Mouse (Mus musculus): Measurements from ENCODE around the gene U2af1l4.

U2af1l4 gene

DNA sequence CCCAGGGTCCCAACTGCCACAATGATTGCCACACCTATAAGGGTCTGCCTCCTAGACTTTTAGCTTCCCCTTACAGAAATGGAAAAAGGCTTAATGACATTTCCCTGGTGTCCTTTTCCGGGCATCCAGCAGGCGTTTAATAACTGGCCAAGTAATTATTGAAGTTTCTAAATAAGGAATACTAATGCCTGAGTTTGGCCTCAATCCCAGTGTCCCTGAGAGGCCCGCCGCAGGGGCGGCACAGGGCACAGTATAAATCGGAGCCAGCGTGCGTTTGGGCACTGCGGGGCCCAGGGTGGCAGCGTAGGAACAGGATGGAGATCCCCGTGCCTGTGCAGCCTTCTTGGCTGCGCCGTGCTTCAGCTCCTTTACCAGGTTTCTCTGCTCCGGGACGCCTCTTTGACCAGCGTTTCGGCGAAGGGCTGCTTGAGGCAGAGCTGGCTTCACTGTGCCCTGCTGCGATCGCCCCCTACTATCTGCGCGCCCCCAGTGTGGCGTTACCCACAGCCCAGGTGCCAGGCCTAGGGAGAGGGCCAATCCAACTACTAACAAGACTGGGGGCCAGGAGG is 10.0 kb upstream of the U2af1l4 start:
- DNase-seq = peak; percentile 84

DNA sequence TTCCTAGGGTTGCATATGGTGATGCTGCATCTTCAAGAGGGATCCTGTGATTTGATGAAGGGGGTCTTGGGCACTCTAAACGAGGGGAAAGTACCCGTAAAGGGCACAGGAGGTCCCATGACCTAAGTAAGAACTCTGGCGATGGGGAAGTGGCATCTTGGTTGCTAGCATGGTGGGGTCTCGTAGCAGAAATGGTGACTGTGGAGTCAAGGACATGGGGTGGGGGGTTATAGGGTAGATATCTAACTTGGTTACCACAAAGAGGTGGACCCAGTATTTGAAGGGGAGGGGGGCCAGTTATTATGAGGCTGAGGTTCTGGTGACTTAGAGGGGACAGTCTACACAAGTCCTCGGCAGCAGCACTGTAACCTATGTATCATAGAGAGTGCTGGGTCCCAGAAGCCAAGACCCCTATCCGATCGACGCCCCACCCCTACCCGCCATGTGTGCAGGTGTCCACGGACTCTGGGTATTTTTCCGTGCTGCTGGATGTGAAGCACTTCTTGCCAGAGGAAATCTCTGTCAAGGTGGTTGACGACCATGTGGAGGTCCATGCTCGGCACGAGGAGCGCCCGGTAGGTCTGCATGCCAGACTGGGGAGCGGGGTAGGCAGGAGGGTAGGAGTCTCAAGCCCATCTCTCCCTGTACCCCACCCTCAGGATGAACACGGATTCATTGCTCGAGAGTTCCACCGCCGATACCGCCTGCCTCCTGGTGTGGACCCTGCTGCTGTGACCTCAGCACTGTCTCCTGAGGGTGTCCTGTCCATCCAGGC is 9.1 kb upstream of the U2af1l4 start:
- DNase-seq = peak; percentile 67

DNA sequence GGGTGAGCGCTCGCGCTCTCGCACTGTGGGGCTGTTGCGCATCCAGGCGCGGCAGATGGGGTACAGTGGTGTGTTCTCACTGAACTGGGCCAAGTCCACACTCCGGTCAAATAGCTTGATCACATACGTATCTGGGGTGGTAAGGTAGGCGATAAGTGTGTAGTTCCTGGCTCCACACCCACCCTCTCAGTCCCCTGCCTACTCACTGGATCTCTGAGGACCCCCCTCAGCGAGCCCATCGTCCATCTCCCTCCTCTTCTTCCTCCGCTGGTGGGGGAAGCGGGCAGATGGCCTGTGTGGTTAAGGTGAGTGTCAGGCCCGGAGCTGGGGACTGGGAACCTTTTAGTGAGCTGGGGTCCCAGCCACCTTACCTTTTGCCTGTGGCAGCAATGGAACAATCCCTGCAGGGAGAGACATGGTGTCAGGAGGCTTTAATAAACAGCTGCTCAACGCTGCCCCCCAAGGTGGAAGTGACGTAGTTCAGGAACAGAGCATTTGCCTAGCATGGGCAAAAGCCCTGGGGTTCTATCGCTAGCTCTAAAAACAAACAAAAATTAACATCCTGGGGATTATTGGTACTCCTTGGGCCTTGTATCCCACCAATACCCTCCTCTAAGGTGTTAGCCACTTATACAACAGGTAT is 6.1 kb upstream of the U2af1l4 start:
- no peak for DNase-seq

DNA sequence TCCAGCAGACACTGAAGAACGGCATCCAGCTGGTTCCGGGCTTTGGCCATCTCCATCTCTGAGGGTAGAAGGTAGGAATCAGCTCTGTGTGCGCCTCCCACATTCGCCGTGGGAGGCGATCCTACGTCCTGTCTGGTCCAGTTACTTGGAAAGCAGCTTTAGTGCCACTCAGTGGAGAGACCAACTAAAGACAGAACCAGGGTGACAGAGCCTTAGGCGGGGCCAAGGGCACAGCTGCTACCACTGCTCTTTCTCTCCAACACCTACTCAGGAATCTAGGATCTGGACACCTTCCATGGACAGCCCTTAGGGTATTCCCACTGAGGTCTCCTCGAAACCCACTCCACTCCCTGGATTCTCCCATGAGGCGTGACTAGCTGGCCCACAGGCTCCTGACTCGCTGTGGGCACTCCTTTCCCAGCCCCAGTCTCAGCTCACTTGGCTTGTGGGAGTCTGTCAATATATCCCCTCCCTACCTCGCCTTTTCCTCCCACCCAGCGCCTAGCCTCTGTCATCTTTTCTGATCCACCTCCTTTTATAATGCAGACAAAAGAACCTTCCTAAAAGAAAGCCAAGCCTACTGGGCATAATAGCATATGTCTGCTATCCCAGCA is 5.1 kb upstream of the U2af1l4 start:
- peak; percentile 45 for DNase-seq

DNA sequence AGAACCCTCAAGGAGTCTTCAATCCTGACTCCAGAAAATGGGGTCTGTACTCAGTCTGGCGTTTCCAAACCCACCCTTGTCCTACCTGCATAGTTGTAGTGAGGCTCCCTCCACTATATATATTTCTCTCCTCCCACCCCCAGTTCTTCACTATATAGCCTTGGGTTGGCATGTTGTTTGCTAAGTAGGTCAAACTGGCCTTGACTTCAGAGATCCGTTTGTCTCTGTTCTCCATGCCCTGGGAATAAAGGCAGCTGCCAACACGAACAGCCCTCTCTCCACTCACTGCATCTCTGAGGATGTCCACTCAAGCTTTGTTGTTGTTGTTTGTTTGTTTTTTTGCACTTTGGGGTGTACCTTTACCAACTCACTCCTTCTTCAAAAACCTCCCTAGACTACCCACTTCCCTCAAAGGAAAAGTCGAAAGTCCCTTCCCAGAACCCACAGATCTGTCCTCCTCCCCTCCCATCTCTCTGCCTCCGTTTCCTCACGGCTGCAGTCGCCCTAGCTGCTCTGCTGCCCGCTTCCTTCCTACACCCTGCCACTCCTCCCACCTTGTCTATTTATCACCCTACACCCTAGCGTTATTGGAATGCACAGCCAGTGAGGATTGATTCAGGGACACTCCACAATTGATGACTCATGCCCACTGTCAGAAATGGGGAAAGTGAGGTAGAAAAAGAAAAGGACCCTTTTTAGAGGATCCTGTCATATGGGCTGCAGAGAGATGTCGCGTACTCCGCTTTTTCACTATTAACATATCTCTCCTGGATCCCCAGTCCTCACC is 4.3 kb upstream of the U2af1l4 start:
- peak; percentile 54 for DNase-seq

DNA sequence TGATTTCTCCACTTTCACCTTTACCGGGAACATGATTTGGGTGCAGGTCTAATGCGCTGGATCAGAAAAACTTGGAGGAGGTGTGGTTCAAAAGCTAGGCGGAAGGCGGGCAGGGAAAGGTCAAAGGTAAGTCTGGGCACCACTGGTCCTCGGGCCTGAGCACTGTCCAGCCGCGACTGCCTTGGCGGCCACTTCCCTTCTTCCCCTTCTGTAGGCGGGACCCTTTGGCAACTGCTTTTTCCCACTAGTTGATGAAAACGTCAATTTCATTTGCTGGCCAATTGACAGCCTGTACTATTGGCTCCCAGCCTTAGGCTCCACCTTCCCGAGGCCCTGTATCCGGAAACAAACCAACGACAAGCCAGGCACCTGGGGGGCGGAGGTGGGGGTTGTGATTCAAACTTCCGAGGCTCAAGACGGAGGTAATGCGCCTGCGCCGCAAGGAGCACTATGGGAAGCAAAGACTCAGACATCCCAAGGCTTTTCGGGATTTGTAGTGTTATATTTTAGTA is 3.6 kb upstream of the U2af1l4 start, which contains the start of gene Lin37:
Gene Lin37 (minus strand): TSS at position 396 of the 512 bp plus-strand sequence.
- DNase-seq = peak; percentile 100

DNA sequence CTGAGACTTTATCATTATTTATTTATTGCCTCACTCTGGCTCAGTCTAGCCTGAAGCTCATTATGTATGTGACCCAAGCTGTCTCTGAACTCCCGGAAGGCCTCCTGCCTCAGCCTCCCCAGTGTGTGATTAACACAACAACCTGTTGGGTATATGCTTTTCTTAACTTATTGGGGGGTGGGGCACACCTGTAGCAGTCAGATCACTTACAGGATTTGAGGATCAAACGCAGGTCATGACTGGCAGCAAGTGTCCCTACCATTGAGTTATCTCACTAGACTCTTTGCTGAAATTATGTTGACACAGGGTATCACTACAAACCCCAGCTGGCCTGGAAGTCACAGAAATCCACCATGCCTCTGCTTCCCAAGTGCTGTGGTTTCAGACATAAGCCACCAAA is 2.8 kb upstream of the U2af1l4 start:
- DNase-seq = peak; percentile 61

DNA sequence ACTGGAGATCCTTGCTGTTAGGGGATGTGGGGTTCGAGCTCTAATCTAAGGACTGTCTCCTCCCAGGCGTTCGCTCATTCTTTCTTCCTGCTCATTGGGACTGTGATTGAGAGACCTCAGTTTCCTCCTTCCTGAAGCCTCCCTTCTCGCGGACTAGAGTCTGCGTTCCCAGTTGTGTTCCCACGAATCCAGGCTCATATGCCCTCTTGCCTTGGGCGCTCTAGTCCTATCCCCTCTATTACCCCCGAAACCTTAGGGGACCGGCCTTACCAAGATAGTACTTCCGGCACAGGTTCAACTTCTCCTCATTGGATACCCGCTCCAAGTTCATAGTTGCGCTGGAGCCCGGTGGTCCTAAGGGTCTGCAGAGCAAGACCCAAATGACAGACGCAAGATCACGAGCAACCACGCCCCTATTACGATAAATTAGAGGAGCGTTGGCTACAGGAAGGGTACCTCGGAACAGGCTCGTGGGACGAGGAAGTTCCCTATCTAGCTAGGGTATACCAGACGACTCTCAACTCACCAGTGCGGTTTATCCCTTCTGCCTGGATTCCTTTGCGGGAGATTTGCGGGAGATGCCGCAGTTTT is 480 bp upstream of the U2af1l4 start:
- no peak for DNase-seq

DNA sequence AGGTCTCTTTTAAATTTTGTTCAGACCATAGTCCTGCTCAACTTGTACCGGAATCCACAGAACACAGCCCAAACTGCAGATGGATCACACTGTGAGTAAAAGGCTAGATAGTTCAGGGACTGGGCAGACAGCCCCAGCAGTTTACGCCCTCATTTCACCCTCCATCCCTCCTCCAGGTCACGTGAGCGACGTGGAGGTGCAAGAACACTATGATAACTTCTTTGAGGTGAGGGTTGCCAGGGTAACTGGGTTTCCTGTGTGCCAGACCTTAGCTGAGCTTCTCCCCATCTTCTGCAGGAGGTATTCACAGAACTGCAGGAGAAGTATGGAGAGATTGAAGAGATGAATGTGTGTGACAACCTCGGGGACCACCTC is 792 bp downstream of the U2af1l4 start:
- DNase-seq = no peak

DNA sequence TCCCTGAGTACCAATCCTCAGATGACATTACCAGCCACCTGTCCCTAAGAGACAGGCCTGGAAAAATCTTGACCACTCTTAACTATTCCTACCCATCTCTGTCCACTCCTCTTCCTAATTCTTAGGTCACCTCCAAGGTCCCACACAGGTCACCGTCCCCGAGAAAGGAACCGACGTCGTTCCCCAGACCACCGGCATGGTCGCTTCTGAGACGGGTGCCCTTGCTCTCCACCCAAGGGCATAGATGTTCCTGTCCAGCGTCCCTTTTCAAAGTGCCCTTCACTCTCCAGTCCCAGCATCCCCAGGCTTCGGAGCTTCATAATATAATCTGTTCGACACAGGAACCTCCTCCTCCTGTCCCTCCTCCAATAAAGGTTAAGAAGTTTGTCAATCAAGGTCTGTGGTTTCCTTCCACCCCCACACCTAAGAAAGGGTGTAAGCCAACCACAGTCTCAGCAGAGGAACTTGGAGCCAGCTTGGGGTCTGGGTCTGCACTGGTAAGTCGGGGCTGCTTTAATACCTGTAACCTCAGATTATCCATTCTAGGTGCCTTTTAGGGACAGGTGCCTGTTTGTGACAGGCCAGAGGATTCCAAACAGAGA is 2.0 kb downstream of the U2af1l4 start, which contains the start of gene Igflr1:
Gene Igflr1 (plus strand): TSS at position 458 of the 602 bp plus-strand sequence.
- DNase-seq = peak; percentile 60

DNA sequence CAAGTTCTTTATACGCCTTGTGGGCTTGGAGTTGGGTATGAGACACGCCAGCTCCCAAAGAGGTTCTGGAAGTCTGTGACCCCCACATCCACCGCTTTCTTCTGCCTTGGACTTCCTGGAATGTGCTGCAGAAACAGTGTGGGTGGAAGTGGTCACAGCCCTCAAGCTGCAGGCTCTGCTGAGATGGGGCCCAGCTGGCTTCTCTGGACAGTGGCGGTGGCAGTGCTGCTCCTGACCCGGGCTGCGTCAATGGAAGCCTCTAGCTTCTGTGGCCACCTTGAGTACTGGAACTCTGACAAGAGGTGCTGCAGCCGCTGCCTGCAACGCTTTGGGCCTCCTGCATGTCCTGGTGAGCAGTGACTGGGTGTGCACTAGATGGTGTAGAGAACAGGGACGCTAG is 2.9 kb downstream of the U2af1l4 start:
- peak; percentile 38 for DNase-seq

DNA sequence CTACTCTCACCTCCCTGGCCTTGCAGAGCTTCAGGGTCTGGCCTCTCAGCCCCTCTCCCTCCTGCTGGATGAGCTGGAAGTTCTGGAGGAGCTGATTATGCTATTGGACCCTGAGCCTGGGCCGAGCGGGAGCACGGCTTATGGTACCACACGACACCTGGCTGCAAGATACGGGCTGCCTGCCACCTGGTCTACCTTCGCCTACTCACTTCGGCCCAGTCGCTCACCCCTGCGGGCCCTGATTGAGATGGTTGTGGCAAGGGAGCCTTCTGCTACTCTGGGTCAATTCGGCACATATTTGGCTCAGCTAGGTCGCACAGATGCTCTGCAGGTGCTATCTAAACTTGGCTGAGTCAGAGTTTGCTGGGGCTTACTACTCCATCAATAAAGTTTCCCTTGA is 4.5 kb downstream of the U2af1l4 start:
- DNase-seq = peak; percentile 29

DNA sequence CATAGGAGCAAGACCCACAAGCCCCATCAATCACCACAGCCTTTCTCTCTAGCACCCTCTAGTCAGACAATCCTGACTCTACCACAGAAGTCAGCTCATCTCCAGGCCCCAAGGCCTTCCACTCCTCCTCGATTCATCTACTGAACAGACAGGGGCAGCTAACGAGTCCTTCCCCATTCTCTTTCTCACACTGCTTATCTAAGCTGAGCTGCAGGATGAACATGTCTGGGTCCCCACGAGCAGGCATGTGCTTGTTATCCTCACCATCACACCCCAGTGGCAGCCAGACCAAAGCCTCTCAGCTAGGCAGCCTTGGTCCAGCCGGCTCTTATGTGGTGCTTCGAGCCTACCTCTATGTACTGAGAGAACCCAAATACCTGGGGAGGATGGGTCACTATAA is 9.3 kb downstream of the U2af1l4 start:
- no peak for DNase-seq

DNA sequence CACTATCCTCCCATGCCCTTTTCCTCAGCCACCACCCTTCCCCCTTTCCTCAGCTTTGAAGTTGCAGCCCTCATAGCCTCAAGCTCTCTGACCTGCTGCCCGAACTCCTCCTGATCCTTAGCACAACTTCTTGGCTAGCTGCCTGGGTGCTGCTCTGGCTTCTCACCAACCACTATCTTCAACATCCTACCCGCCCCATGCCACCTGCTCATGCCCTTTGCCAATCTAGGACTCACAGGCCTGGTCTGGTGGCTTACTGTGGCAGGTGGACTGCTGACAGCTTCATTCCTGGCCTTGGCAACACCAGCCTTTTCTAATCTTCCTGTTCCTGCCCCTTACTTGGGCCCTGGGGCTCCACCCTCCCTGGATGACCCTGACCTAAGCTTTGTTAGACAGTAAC is 9.9 kb downstream of the U2af1l4 start:
- DNase-seq = peak; percentile 88

DNA sequence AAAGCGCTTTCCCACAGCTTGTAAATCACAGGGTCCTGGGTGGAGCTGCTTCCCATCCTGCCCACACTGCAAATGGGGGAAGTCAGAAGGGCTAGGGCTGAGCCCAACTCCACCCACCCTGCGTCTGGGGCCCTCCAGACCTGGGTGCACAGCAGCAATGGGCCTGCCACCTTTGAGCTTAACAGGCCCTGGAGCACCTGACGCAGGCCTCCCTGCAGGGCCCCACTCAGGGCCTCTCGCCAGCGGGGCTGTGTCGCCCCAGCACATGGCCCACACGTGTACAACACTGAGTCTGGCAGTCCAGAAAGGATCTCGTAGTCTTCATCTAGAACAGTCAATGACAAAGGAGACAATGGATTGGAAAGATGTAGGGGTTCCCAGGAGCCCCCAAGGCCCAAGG is 16.8 kb downstream of the U2af1l4 start:
- no peak for DNase-seq

DNA sequence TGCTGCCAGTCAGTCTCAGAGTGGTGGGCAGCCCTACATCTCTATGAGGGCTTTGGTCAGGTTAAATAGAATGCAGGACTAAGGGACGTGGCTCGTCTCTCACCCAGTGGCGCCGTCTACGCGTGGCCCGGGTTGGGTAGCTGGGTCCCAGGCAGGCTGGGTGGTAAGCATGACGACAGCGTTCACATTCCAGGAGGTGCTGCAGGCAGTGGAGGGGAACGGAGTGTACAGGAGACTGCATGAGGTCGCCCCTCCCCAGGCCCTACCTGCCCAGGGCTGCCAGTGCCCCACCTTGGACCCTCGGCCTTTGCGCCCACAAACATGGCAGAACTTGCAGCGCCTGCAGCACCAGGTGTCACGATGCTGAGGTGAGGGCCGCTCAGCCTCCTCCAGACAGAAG is 18.4 kb downstream of the U2af1l4 start:
- DNase-seq = no peak

DNA sequence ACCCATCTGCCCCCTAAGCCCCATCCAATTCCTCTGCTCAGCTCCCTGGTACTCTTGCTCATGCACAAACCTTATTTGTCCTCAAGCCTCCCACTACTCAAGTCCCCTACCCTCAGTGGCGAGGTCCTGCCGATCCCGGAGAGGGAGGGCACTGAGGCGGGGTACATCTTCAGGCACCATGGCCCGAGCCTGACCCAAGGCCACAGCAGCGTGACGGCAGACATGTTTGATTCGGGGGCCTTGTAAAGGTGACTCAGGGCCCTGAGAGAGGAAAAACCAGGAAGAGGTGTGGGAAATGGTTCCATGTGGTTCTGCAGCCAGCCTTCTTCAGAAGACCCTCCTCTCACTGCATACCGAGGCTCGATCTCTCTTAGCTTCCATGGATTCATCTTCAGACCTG is 21.2 kb downstream of the U2af1l4 start:
- no peak for DNase-seq

DNA sequence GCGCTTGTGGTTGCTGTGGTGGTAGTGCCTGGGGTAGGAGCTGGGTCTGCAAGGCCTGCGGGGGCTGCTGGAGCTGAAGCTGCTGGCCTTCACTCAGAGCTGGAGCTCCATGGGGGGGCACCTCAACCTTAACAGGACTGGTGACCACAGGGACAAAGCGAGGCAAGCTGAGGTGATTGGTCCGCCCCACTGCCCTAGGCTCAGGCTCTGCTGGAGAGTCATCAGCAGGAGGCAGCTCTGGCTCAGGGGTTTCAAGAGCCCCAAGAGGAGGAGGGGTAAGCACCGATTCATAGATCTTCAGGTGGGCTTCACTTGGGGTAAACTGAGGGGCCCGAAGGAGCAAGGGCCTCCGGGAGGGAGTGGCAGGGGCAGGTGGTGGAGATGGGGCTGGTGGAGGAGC is 22.1 kb downstream of the U2af1l4 start:
- no peak for DNase-seq

DNA sequence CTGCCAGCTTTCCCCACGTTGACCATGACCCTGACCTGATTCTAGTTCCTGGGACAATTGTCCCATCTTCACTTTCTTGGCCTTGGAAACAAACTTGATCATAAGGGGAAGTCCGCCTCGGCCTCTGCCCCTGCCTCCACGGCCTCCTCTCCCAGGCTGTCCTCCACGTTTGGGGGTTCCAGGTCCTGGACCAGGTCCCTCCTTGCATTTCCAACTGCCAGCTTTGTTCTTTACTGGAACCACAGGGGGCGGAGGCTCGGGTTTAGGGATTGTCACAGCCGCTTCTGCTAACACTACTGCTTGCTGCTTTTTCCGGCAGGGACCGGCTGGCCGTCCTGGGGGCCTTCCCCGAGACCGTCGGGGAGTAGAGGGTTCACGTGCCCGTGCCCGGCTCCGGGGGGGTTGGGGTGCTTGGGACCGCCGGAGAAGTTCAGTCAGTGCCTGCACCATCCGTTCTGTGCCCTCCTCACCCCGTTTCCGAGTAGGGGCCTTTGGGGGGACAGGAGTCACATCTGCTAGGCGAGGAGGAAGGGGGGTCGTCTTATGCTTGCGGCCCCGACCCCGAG is 23.4 kb downstream of the U2af1l4 start:
- no peak for DNase-seq

DNA sequence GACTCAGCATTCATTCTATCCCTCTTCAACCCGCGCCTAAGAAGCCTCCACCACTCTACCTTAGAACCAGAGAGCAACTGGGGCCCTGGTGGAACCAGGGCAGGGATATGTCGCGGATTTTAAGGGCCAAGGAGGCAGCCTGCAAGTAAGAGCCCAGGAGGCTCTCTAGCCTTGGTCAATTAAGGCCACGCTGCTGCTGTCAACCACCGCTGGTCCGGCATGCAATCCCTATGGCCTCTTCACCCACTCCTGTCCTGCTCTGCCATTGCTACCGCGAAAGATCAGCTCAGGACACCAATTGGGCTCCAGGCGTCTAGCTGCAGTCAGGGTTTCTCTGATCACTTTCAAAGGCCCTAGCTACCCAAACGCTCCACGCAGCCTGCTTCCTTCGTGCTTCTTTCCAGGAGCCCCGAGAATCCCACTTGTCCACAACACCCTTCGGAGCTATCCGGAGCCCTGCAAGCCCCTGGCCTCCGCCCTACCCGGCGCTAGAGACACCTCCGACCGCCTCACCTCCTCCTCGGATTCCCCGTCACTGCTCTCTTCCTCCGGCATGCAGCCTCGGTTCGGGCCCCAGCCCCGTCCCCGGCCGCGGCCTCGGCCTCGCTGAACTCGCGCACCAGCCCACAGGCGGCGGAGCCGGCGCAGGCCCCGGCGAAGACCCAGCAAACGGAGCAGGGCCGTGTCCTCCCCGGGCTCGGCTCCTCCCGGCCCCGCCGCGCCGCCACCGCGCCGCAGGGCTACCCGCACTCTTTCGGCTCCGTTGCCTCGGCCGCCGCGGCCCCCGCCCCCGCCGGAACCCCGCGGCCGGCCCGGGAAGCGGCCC is 25.0 kb downstream of the U2af1l4 start:
- DNase-seq = peak; percentile 71
